Mouse (Mus musculus): Measurements from ENCODE around the gene Robo1.

DNA sequence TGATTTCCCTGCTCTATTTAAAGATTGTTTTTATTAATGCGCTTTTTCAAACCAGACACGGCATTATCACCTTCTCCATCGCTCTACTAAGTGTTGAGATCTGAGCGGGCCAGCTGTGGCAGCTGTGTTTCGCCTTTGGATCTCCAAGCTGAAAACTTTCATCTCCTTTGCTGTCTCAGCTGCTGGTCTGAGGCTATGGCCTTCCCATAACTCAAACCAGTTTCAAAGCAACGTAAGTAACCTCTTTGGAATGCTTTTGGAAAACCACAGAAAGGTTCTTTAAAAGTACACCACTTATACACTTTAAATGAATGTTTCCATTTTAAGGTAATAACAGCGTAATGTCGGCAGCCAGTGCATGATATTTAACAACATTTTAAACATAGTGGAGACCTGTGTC, 520.3 kb downstream of the Robo1 start:
- TF ChIP-seq CTCF (IDR thresholded peaks at IDR 0.05; ENCODE audit: low read depth, low read length) (no peak), POLR2A (IDR thresholded peaks at IDR 0.05; ENCODE audit: borderline replicate concordance, low read depth, low read length) (no peak)
